Mouse (Mus musculus) heart, embryonic 14.5 days (tissue): Measurements from ENCODE around the gene Eps8. TPM values are rescaled to one million over a fixed set of nuclear protein-coding genes. Genes with fewer than 3 reads are reported as not detected.

ENCODE experiments used
- ATAC-seq: fragments of 200-750 bp; cut with Nextera tagmentation; 2 replicates; pipeline ENCODE4 v1.8.0; 2017; ENCODE audit warnings: low read depth, moderate TSS enrichment; ENCODE audit not compliant: insufficient number of reproducible peaks, insufficient read depth, low FRiP score
- H3K27ac ChIP-seq, 2 experiments: fragments of 200-500 bp in 1 of 2; fragments of 300-500 bp in 1 of 2; sonication (generic) in 1 of 2; replicated peaks in 1 of 2; 2 replicates each; pipeline ENCODE4 v1.5.1; 2012 to 2014; ENCODE audit warnings: low read depth in 2 of 2, low read length in 2 of 2, control low read depth in 1 of 2, mild to moderate bottlenecking in 1 of 2, mixed read lengths in 1 of 2; ENCODE audit not compliant: control insufficient read depth in 1 of 2, insufficient read depth in 1 of 2
- H3K27me3 ChIP-seq: fragments of 300-500 bp; sonication (generic); 2 replicates; pipeline ENCODE4 v1.6.1; 2014; ENCODE audit warnings: mild to moderate bottlenecking, low read length, control low read depth; ENCODE audit not compliant: control insufficient read depth, insufficient read depth
- H3K36me3 ChIP-seq: fragments of 300-500 bp; sonication (generic); 2 replicates; pipeline ENCODE4 v1.6.1; 2014; ENCODE audit warnings: mild to moderate bottlenecking, control low read depth, low read length, mixed read lengths; ENCODE audit not compliant: control insufficient read depth, insufficient read depth
- H3K4me1 ChIP-seq, 2 experiments: fragments of 200-500 bp in 1 of 2; fragments of 300-500 bp in 1 of 2; sonication (generic) in 1 of 2; 2 replicates each; pipeline ENCODE4 v1.6.1; 2012 to 2014; ENCODE audit warnings: low read length in 2 of 2, control low read depth in 1 of 2, mixed read lengths in 1 of 2; ENCODE audit not compliant: control insufficient read depth in 2 of 2, insufficient read depth in 2 of 2
- H3K4me2 ChIP-seq: fragments of 300-500 bp; sonication (generic); 2 replicates; pipeline ENCODE4 v1.6.1; 2014; ENCODE audit warnings: mild to moderate bottlenecking, low read length
- H3K4me3 ChIP-seq, 2 experiments: fragments of 200-500 bp in 1 of 2; fragments of 300-500 bp in 1 of 2; sonication (generic) in 1 of 2; 2 replicates each; pipeline ENCODE4 v1.5.1; 2012 to 2014; ENCODE audit warnings: low read length in 2 of 2, mild to moderate bottlenecking in 2 of 2, control low read depth in 1 of 2, low read depth in 1 of 2, moderate library complexity in 1 of 2; ENCODE audit not compliant: control insufficient read depth in 1 of 2, insufficient read depth in 1 of 2
- H3K9ac ChIP-seq: fragments of 300-500 bp; sonication (generic); 2 replicates; pipeline ENCODE4 v1.6.1; 2014; ENCODE audit warnings: mild to moderate bottlenecking, low read length
- H3K9me3 ChIP-seq: fragments of 300-500 bp; sonication (generic); 2 replicates; pipeline ENCODE4 v1.6.1; 2016; ENCODE audit warnings: low read length, control low read depth; ENCODE audit not compliant: control insufficient read depth
- WGBS: fragments of 180-500 bp; shearing (Covaris S2); extraction: QIAGEN DNeasy Blood & Tissue Kit; methylation state at CpG from one replicate; pipeline ENCODE4 v1.1.7; 2014; 5-methylcytosine and 5-hydroxymethylcytosine counted together
- polyA plus RNA-seq: library from polyadenylated mRNA; unstranded; fragments of >200 nt; fragmentation: Nextera tagmentation; extraction: Ambion mirVana; gene quantifications from 2 replicates; pipeline ENCODE4 v1.2.1, GENCODE M21; 2014

The Eps8 gene
- polyA plus RNA-seq, 1 experiment from 2014 or later = 33.1 TPM

- H3K9me3 ChIP-seq = 0 out of 2 replicates have a peak, but pooled peaks cover 7% of the 10 kb centered on the region
- H3K36me3 ChIP-seq = no peaks in the 10 kb centered on the region
- H3K9ac ChIP-seq = no peak overlapping the region
- H3K4me3 ChIP-seq = no peak overlapping the region
- no peak overlapping the region for H3K27ac ChIP-seq
- H3K4me1 ChIP-seq = peaks cover 0 to 16% of the 10 kb centered on the region in 2 experiments; a peak in 3 of 4 replicates
- no peaks in the 10 kb centered on the region for H3K27me3 ChIP-seq
- H3K4me2 ChIP-seq = no peak overlapping the region
- ATAC-seq = no peak
- 33% methylated on average over 5 of the region's 5 CpGs for WGBS
Measured at GRCm38 (mm10) chr6:137548613-137549012, 106.1 kb downstream of the Eps8 start.

GRCm38 (mm10) chr6:137547555-137547954 is 107.1 kb downstream of the Eps8 start:
- H3K9me3 ChIP-seq = 0 out of 2 replicates have a peak, but pooled peaks cover 5% of the 10 kb centered on the region
- no peak overlapping the region for H3K4me2 ChIP-seq
- peaks cover under 1 to 26% of the 10 kb centered on the region in 2 experiments; a peak in 3 of 4 replicates for H3K4me1 ChIP-seq
- 20% methylated on average over 2 of the region's 2 CpGs for WGBS
- H3K9ac ChIP-seq = no peak overlapping the region
- H3K27me3 ChIP-seq = no peaks in the 10 kb centered on the region
- H3K36me3 ChIP-seq = no peaks in the 10 kb centered on the region
- ATAC-seq = no peak
- no peak overlapping the region for H3K27ac ChIP-seq
- H3K4me3 ChIP-seq = no peak overlapping the region

GRCm38 (mm10) chr6:137546101-137546500 is 108.6 kb downstream of the Eps8 start:
- no peak overlapping the region for H3K4me2 ChIP-seq
- no peak overlapping the region for H3K9ac ChIP-seq
- H3K27me3 ChIP-seq = no peaks in the 10 kb centered on the region
- H3K9me3 ChIP-seq = 0 out of 2 replicates have a peak, but pooled peaks cover 5% of the 10 kb centered on the region
- peaks cover 9 to 38% of the 10 kb centered on the region in 2 experiments; a peak in 3 of 4 replicates for H3K4me1 ChIP-seq
- no peak overlapping the region for H3K4me3 ChIP-seq
- no peak overlapping the region for H3K27ac ChIP-seq
- 84% methylated on average over 6 of the region's 6 CpGs for WGBS
- ATAC-seq = no peak
- no peaks in the 10 kb centered on the region for H3K36me3 ChIP-seq

DNA sequence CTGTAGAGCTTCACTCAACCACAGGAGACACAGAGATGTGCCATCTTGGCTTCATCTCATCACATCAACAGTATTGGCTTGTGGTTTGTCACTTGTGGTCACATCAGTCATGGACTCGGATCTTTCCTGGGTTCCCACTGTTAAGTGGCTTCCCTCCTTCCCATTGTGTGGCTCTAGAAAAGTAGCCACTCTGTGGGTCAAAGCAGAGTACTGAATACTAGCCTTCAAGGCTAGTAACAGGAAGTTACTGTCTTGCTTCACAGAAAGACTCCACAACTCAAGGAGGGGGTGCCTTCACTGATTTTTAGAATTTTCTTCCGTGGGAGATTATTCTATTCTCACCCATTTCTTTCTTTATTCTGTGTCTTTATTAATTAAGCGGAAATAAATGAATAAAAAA is 109.3 kb downstream of the Eps8 start:
- H3K27me3 ChIP-seq = no peaks in the 10 kb centered on the region
- ATAC-seq = no peak
- peaks cover 9 to 36% of the 10 kb centered on the region in 2 experiments; a peak in 3 of 4 replicates for H3K4me1 ChIP-seq
- no peak overlapping the region for H3K4me2 ChIP-seq
- H3K36me3 ChIP-seq = no peaks in the 10 kb centered on the region
- no peak overlapping the region for H3K4me3 ChIP-seq
- H3K9ac ChIP-seq = no peak overlapping the region
- 88% methylated on average over 3 of the region's 3 CpGs for WGBS
- no peak overlapping the region for H3K27ac ChIP-seq
- H3K9me3 ChIP-seq = 0 out of 2 replicates have a peak, but pooled peaks cover 5% of the 10 kb centered on the region

DNA sequence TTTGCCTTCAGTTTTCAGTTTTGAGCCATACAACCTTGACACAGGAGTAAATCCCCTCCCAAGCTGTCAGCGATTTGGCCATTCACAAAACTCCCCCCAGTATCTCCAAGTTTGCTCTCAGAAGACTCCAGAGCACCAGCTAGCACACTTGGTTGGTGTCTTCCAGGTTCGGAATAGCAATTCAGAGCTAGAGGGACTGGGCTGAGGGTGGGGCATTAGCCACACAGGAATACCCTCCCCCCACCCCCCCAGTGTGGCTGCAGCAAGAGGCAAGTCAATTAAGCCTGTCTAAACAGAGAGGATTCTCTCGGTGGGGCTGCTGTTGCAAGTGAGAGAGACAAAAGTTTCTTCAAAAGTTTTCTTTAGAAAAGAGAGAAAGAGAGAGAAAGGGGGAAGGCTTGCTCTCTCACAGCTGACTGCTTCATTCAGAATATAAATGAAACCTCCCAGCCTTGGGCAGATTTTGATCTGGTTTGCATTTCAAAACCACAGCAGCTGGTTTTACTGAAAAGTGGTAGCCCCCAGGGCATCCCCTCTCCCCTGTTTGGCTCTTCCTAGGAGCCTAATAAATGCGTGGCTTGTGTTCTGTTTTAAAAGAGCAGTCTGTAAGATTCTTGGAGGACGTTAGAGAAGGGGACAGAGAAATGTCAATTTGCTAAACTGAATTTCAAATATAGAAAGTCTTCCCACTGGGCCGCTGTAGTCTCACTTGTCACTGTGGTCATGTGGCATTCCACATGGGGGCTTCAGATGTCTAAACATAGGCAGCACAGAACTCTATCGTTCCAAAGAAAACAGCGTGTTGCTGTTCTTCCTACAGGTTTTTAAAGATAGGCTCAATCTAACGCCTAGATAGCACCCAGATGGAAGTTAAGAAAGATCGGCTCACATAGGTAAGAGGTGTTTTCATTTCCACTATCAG is 112.2 kb downstream of the Eps8 start:
- Histone ChIP-seq H3K27ac (no peak overlapping the region), H3K4me2 (peak overlapping the region; percentile 40), H3K27me3 (no peaks in the 10 kb centered on the region), H3K4me3 (no peak overlapping the region), H3K9ac (peak overlapping the region; percentile 32; the same call in 1 of the 2 replicates), H3K4me1 (peaks cover 9 to 28% of the 10 kb centered on the region in 2 experiments), H3K36me3 (0 out of 2 replicates have a peak, but pooled peaks cover under 1% of the 10 kb centered on the region), H3K9me3 (0 out of 2 replicates have a peak, but pooled peaks cover 5% of the 10 kb centered on the region)
- WGBS = 14% methylated on average over 10 of the region's 10 CpGs
- ATAC-seq = no peak

DNA sequence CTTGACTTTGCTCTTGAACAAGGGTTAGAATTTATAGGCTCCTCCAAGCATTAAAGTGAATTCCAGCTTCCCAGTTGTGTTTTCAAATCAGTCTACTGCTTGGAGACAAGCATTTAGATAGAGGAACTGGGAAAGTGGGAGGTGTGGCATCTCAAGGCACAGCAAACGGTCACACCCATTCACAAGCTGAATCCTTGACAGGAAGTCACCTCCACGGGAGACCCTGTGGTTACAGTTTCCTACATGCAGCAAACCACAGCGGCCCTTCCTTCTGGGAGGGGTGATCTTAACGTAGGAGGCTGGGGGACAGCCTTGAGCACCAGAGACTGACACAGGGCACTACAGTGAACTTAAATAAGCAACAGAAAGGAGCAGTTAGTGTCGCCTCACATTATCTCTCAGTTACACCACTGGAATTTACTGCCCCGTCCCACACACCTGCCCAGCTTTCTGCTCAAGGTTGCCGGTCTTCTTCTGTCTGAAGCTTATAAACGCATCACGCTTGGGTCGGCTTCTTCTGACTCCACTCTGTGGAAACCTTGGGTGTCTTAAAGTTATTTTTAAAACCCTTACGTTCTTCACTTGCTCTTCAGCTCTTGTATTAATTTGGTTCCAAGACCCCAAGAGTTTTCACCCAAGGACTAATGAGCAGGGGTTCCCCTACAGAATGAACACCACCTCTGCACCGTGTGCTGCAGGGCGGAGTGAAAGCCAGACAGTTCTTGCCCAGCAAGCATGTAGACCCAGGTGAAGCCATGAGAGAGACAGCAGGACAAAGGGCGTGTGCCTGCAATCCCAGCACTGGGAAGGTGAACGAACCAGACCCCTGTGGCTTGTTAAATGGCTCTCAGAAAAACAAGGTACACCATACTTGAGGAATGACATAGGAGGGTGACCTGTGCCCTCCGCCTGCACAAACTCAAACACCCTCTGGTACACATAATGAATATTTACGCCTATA is 113.2 kb downstream of the Eps8 start:
- no peak overlapping the region for H3K4me3 ChIP-seq
- no peak overlapping the region for H3K4me2 ChIP-seq
- 58% methylated on average over 17 of the region's 17 CpGs for WGBS
- no peak overlapping the region for H3K9ac ChIP-seq
- peaks cover 9 to 28% of the 10 kb centered on the region in 2 experiments for H3K4me1 ChIP-seq
- no peak overlapping the region for H3K27ac ChIP-seq
- 0 out of 2 replicates have a peak, but pooled peaks cover 7% of the 10 kb centered on the region for H3K36me3 ChIP-seq
- H3K9me3 ChIP-seq = 0 out of 2 replicates have a peak, but pooled peaks cover 5% of the 10 kb centered on the region
- ATAC-seq = no peak
- H3K27me3 ChIP-seq = no peaks in the 10 kb centered on the region

DNA sequence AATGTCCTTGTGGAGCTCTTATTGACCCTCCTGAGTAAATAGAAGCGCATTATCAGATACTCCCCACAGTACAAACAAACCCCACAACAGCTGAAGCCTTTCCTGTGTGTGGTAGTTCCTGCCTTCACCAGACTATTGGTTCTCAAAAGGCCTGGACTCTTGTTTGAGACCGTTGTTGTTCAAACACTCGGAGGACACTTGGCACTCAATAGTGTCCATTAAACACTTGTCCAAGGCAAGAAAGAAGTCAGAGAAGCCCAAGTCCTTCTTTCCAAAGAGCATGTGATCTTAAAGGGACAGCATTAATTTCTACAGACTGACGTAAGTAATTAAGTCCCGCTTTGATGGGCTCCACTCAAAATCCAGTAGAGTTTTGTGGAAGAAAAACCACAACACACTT is 113.9 kb downstream of the Eps8 start:
- H3K4me1 ChIP-seq = peaks cover 9 to 28% of the 10 kb centered on the region in 2 experiments
- H3K27ac ChIP-seq = no peak overlapping the region
- no peaks in the 10 kb centered on the region for H3K27me3 ChIP-seq
- H3K4me3 ChIP-seq = no peak overlapping the region
- 82% methylated on average over 5 of the region's 5 CpGs for WGBS
- H3K9ac ChIP-seq = no peak overlapping the region
- H3K4me2 ChIP-seq = no peak overlapping the region
- no peak for ATAC-seq
- 0 out of 2 replicates have a peak, but pooled peaks cover 7% of the 10 kb centered on the region for H3K36me3 ChIP-seq
- 0 out of 2 replicates have a peak, but pooled peaks cover 5% of the 10 kb centered on the region for H3K9me3 ChIP-seq
